Mouse (Mus musculus): ENCODE measurements around the gene Hist2h2be. TPM values are rescaled to one million over a fixed set of nuclear protein-coding genes. Genes with fewer than 3 reads are reported as not detected.
A peak's percentile ranks its signal among the peaks of the same experiment; 100 is the strongest.

The Hist2h2be gene
- polyA plus RNA-seq, 1 experiment = 10.5 TPM

GRCm38 (mm10) chr3:96260220-96260619 lies 39.3 kb downstream of the Hist2h2be start:
- DNase-seq (ENCODE audit: extremely low spot score in 1 of 2, low spot score in 1 of 2) = no peak

- no peak for DNase-seq (ENCODE audit: extremely low spot score in 1 of 2, low spot score in 1 of 2)
These were observed 40.7 kb downstream of the Hist2h2be start for GRCm38 (mm10) chr3:96261623-96262022.

GRCm38 (mm10) chr3:96262216-96262875 lies 41.4 kb downstream of the Hist2h2be start:
- peak; percentile 84 to 89 for DNase-seq (ENCODE audit: extremely low spot score in 1 of 2, low spot score in 1 of 2)

GRCm38 (mm10) chr3:96262979-96263550 lies 42.1 kb downstream of the Hist2h2be start, which contains the start of gene Hist2h4:
Gene Hist2h4 (minus strand): TSS chr3:96263311.
- DNase-seq (ENCODE audit: extremely low spot score in 1 of 2, low spot score in 1 of 2) = peak; percentile 97 to 100

GRCm38 (mm10) chr3:96263558-96264403 lies 42.9 kb downstream of the Hist2h2be start:
- peak in 1 of 2 experiments; percentile 36 for DNase-seq (ENCODE audit: extremely low spot score in 1 of 2, low spot score in 1 of 2)

GRCm38 (mm10) chr3:96264404-96264949 lies 43.6 kb downstream of the Hist2h2be start:
- no peak for DNase-seq (ENCODE audit: extremely low spot score in 1 of 2, low spot score in 1 of 2)

GRCm38 (mm10) chr3:96266132-96266710 lies 45.3 kb downstream of the Hist2h2be start:
- no peak for DNase-seq (ENCODE audit: extremely low spot score in 1 of 2, low spot score in 1 of 2)

GRCm38 (mm10) chr3:96267541-96267940 lies 46.6 kb downstream of the Hist2h2be start:
- no peak for DNase-seq (ENCODE audit: extremely low spot score in 1 of 2, low spot score in 1 of 2)

GRCm38 (mm10) chr3:96268051-96268775 lies 47.3 kb downstream of the Hist2h2be start, which contains the start of gene Hist2h3b:
Gene Hist2h3b (plus strand): TSS chr3:96268654.
- DNase-seq (ENCODE audit: extremely low spot score in 1 of 2, low spot score in 1 of 2) = peak; percentile 78 to 90

- DNase-seq (ENCODE audit: extremely low spot score in 1 of 2, low spot score in 1 of 2) = peak in 1 of 2 experiments; percentile 45
These were observed 48.0 kb downstream of the Hist2h2be start for GRCm38 (mm10) chr3:96268776-96269378.

GRCm38 (mm10) chr3:96269511-96270474 lies 48.9 kb downstream of the Hist2h2be start, which contains the start of gene Hist2h2bb:
Gene Hist2h2bb (plus strand): TSS chr3:96269752.
- peak; percentile 97 for DNase-seq (ENCODE audit: extremely low spot score in 1 of 2, low spot score in 1 of 2)

Other genes starting within 250 kb of the Hist2h2be start
- 131 and 156 TPM in 2 replicates for gene Plekho1, start 225.1 kb upstream of the Hist2h2be start, polyA plus RNA-seq (2012; rRNA removed)
- 32.7 and 33.0 TPM in 2 replicates for gene Vps45, start 162.7 kb upstream of the Hist2h2be start, polyA plus RNA-seq (2012; rRNA removed)
- gene Otud7b, start 116.6 kb upstream of the Hist2h2be start, polyA plus RNA-seq (2012; rRNA removed) = 16.2 and 17.6 TPM in 2 replicates
- gene Mtmr11, start 59.1 kb upstream of the Hist2h2be start, polyA plus RNA-seq (2012; rRNA removed) = 21.3 and 25.7 TPM in 2 replicates
- gene Sf3b4, start 48.8 kb upstream of the Hist2h2be start, polyA plus RNA-seq (2012; rRNA removed) = 56.5 and 61.5 TPM in 2 replicates
- gene Sv2a, start 40.0 kb upstream of the Hist2h2be start, polyA plus RNA-seq (2012; rRNA removed) = 309 and 315 TPM in 2 replicates
- gene Bola1, start 1.4 kb upstream of the Hist2h2be start, polyA plus RNA-seq (2012; rRNA removed) = 34.8 and 36.6 TPM in 2 replicates
- gene Hist2h2ab, start 1.3 kb upstream of the Hist2h2be start, polyA plus RNA-seq (2012; rRNA removed) = 0.71 and 2.0 TPM in 2 replicates
- 0.80 and 1.9 TPM in 2 replicates for gene Hist2h2ac, start 239 bp upstream of the Hist2h2be start, polyA plus RNA-seq (2012; rRNA removed)
- 14.1 and 17.1 TPM in 2 replicates for gene Hist2h3c2, start 18.0 kb downstream of the Hist2h2be start, polyA plus RNA-seq (2012; rRNA removed)
- 6.9 TPM in 1 of 2 replicates, not detected in the other for gene Hist2h2aa2, start 19.2 kb downstream of the Hist2h2be start, polyA plus RNA-seq (2012; rRNA removed)
- gene Hist2h2aa1, start 24.4 kb downstream of the Hist2h2be start, polyA plus RNA-seq (2012; rRNA removed) = 146 and 222 TPM in 2 replicates
- not detected in 2 replicates for gene Hist2h3c1, start 25.6 kb downstream of the Hist2h2be start, polyA plus RNA-seq (2012; rRNA removed)
- gene Hist2h4, start 42.2 kb downstream of the Hist2h2be start, polyA plus RNA-seq (2012; rRNA removed) = 3.3 and 3.9 TPM in 2 replicates
- 7.3 and 8.1 TPM in 2 replicates for gene Hist2h3b, start 47.5 kb downstream of the Hist2h2be start, polyA plus RNA-seq (2012; rRNA removed)
- gene Hist2h2bb, start 48.6 kb downstream of the Hist2h2be start, polyA plus RNA-seq (2012; rRNA removed) = 1.3 and 2.0 TPM in 2 replicates
- 3.0 and 4.8 TPM in 2 replicates for gene Fcgr1, start 72.8 kb downstream of the Hist2h2be start, polyA plus RNA-seq (2012; rRNA removed)
- not detected in 2 replicates for gene BC107364, start 231.2 kb downstream of the Hist2h2be start, polyA plus RNA-seq (2012; rRNA removed)